Mouse (Mus musculus): ENCODE results near the gene Lce6a.

- TF ChIP-seq POLR2A (IDR thresholded peaks at IDR 0.05; ENCODE audit: borderline replicate concordance, extremely low read depth, low read depth, low read length) (no peak), CTCF (IDR thresholded peaks at IDR 0.05; ENCODE audit: insufficient read depth, low read length) (no peak)
These were observed 34.3 kb downstream of the Lce6a start for GRCm38 (mm10) chr3:92587190-92587589.

All from lung, adult 2 months (tissue).